Mouse (Mus musculus) kidney, postnatal 0 days (tissue): ENCODE data around the gene Tmem181a. TPM values are rescaled to one million over a fixed set of nuclear protein-coding genes. Genes with fewer than 3 reads are reported as not detected.
"Not testable (repeated sequence)": the region's sequence is repeated elsewhere in the genome, so short reads cannot be mapped to it uniquely, and the experiment has no call there.

Experiments
- ATAC-seq: fragments of 200-750 bp; cut with Nextera tagmentation; replicated peaks from 2 replicates; pipeline ENCODE4 v1.8.0; 2017; ENCODE audit warnings: low read depth, moderate number of reproducible peaks, moderate TSS enrichment, moderate library complexity; ENCODE audit not compliant: low FRiP score
- DNase-seq: peaks from one replicate; pipeline ENCODE4 v3.0.0-alpha.2; 2016; ENCODE audit warnings: low spot score
- H3K27ac ChIP-seq: fragments of 300-500 bp; sonication (generic); 2 replicates; pipeline ENCODE4 v1.5.1; 2014; ENCODE audit warnings: mild to moderate bottlenecking
- H3K27me3 ChIP-seq: fragments of 300-500 bp; sonication (generic); 2 replicates; pipeline ENCODE4 v1.6.1; 2014; ENCODE audit warnings: low read length, mixed read lengths; ENCODE audit not compliant: insufficient read depth
- H3K36me3 ChIP-seq: fragments of 300-500 bp; sonication (generic); 2 replicates; pipeline ENCODE4 v1.6.1; 2014; ENCODE audit warnings: low read length, mixed read lengths; ENCODE audit not compliant: insufficient read depth
- H3K4me1 ChIP-seq: fragments of 300-500 bp; sonication (generic); replicated peaks from 2 replicates; pipeline ENCODE4 v1.6.1; 2014; ENCODE audit warnings: antibody characterized with exemption, low read length, mixed read lengths; ENCODE audit not compliant: insufficient read depth
- H3K4me2 ChIP-seq: fragments of 300-500 bp; sonication (generic); 2 replicates; pipeline ENCODE4 v1.6.1; 2014; ENCODE audit warnings: mild to moderate bottlenecking, low read length, moderate library complexity, mixed read lengths
- H3K4me3 ChIP-seq: fragments of 300-500 bp; sonication (generic); replicated peaks from 2 replicates; pipeline ENCODE4 v1.5.1; 2014; ENCODE audit warnings: low read depth, low read length
- H3K9ac ChIP-seq: fragments of 300-500 bp; sonication (generic); 2 replicates; pipeline ENCODE4 v1.6.1; 2014; ENCODE audit warnings: low read depth, low read length
- H3K9me3 ChIP-seq: fragments of 300-500 bp; sonication (generic); replicated peaks from 2 replicates; pipeline ENCODE4 v1.6.1; 2016; ENCODE audit warnings: low read length, inconsistent platforms, mixed read lengths
- CTCF ChIP-seq: IDR thresholded peaks from 2 replicates; pipeline ENCODE4 v1.5.1; 2016; ENCODE audit warnings: antibody characterized with exemption, low read depth, mild to moderate bottlenecking, moderate library complexity
- WGBS: fragments of 180-500 bp; shearing (Covaris S2); extraction: QIAGEN DNeasy Blood & Tissue Kit; methylation state at CpG from one replicate; pipeline ENCODE4 v1.1.7; 2014; 5-methylcytosine and 5-hydroxymethylcytosine counted together
- polyA plus RNA-seq: library from polyadenylated mRNA; unstranded; fragments of >200 nt; fragmentation: Nextera tagmentation; extraction: Ambion mirVana; gene quantifications from 2 replicates; pipeline ENCODE4 v1.2.1, GENCODE M21; 2015

Gene Tmem181a
- 10.0 and 10.5 TPM in 2 replicates for polyA plus RNA-seq

DNA sequence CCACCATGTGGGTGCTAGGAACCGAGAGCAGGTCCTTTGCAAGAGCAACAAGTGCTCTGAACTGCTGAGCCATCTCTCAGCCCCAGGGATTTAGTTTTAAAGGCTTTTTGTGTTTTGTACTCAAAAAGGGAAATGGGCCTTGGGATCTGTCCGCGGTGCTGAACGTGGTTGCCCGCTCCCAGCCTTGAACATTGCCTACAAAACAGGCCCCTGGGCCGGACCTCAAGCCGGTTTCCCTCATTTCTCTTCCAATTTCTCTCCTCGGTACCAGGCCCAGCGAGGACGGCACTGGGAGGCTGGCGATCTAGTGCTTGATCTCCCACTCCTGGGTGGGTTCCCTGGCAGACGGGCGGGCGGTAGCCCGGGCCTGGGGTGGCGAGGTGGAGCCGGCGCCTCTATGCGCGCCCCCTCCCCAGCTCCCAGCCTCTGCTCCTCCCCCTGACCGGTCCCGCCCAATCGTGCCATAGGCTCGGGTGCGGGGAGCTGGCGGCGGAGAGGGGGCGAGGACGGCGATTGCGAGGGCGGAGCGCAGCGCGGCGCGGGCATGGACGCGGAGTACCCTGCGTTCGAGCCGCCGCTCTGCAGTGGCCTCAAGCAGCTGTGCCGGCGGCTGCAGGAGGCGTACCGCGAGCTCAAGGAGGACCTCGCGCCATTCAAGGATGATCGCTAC, at the start of gene Tmem181a:
Gene Tmem181a, plus strand, starts transcription at position 461 of the 670 bp plus-strand sequence.
- ATAC-seq, result peak; percentile 40; the same call in 1 of the 2 replicates
- H3K4me2 ChIP-seq, result peak within 1 kb of the TSS; percentile 35; the same call in 1 of the 2 replicates
- WGBS, result 2% methylated on average over 8 of the region's 51 CpGs
- not testable (repeated sequence) for H3K36me3 ChIP-seq, H3K9me3 ChIP-seq, H3K27me3 ChIP-seq, H3K9ac ChIP-seq, H3K4me3 ChIP-seq, H3K4me1 ChIP-seq, DNase-seq, H3K27ac ChIP-seq

DNA sequence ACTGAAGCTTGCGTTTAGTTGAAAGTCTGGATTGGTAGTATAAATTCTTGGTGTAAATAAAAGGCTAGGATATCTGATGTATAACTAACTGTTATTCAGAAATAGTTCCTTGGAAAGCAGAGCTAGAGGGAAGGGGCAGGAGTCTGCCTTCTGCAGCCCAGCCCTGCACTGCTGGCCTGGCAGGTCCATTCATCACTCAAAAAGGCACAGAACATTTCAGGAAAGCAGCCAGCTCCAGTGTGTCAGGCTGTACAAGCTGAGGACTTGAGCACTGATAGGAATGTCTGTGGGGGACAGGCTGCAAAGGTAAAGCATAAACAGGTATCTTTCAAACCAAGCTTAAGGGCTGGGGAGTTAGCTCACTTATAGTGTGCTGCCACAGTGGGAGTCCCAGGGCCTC, 44.9 kb upstream of the Tmem181a start:
- no peaks in the 10 kb centered on the region for H3K9me3 ChIP-seq
- H3K4me2 ChIP-seq, result no peak overlapping the region
- no peaks in the 10 kb centered on the region for H3K27me3 ChIP-seq
- no peak overlapping the region for H3K4me3 ChIP-seq
- no peak overlapping the region for H3K9ac ChIP-seq
- H3K27ac ChIP-seq, result no peak overlapping the region
- no peak for DNase-seq
- no peaks in the 10 kb centered on the region for H3K4me1 ChIP-seq
- WGBS, result 89% methylated on average over 1 of the region's 1 CpGs
- no peak for TF ChIP-seq CTCF
- peaks cover 26% of the 10 kb centered on the region for H3K36me3 ChIP-seq
- no peak for ATAC-seq

DNA sequence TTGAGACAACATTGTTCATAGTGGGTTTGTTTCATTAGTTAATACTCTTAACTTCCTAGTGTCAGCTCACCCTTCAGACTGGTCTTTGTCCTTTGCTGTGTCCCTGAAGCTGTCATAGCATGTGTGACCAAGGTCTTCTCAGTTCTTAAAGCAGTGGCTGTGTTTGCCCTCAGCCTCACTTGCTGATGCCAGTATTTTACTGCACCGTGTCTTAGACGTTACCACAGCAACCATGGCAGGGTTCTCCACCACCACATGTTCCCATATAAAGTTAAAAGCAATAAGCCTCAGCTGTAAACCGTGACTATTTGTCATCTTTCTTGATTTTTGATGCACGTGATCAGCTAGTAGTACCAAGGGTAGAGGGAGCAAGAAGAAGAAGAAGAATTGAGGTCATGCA, 41.0 kb upstream of the Tmem181a start:
- Histone ChIP-seq H3K4me2 (no peak overlapping the region), H3K27ac (no peak overlapping the region), H3K9ac (no peak overlapping the region), H3K4me3 (no peak overlapping the region), H3K36me3 (peaks cover 20% of the 10 kb centered on the region; the same call in 1 of the 2 replicates), H3K4me1 (no peaks in the 10 kb centered on the region), H3K9me3 (no peaks in the 10 kb centered on the region), H3K27me3 (no peaks in the 10 kb centered on the region)
- 86% methylated on average over 4 of the region's 4 CpGs for WGBS
- TF ChIP-seq CTCF, result no peak
- DNase-seq (no peak), ATAC-seq (no peak)

DNA sequence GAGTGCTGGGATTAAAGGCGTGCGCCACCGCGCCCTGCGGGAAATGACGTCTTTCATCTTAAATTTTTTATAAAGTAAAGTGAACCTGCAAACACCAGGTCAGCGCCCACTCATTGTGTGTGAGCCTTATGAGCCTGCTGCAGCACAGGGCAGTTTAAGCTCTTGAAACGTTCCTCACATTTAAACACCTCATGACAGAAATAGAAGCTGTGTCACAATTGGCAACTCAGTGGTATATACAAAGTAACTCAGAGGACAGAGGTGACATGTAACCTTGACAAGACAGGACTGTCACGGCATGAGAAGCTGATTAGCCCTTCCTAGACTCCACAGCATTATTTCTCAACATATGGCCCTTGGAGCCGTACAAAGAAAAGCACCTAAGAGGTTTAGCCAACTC, 40.1 kb upstream of the Tmem181a start:
- 90% methylated on average over 10 of the region's 10 CpGs for WGBS
- Histone ChIP-seq H3K4me1 (no peaks in the 10 kb centered on the region), H3K9me3 (no peaks in the 10 kb centered on the region), H3K27ac (no peak overlapping the region), H3K4me3 (no peak overlapping the region), H3K36me3 (peaks cover 20% of the 10 kb centered on the region; the same call in 1 of the 2 replicates), H3K27me3 (no peaks in the 10 kb centered on the region), H3K9ac (no peak overlapping the region), H3K4me2 (no peak overlapping the region)
- DNase-seq (no peak), ATAC-seq (no peak)
- TF ChIP-seq CTCF, result no peak

DNA sequence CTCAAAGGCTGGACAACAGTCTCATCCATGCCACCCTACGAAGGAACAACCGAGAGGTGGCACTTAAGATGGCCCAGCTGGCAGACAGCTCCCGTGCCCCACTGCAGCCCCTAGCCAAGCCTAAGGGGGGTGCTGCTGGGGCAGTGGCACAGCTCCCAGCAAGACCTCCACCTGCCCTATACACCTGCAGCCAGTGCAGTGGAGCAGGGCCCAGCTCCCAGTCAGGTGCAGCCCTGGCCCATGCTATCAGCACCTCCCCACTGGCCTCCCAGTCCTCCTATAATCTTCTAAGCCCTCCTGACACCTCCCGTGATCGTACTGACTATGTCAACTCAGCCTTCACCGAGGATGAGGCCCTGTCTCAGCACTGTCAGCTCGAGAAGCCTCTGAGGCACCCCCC, 24.0 kb upstream of the Tmem181a start:
- not testable (repeated sequence) for DNase-seq, H3K27me3 ChIP-seq, H3K27ac ChIP-seq, H3K4me2 ChIP-seq, H3K36me3 ChIP-seq, H3K4me1 ChIP-seq, H3K9ac ChIP-seq, H3K9me3 ChIP-seq, H3K4me3 ChIP-seq, ATAC-seq
- no CpG with 5 or more reads among the region's 7 CpGs for WGBS

DNA sequence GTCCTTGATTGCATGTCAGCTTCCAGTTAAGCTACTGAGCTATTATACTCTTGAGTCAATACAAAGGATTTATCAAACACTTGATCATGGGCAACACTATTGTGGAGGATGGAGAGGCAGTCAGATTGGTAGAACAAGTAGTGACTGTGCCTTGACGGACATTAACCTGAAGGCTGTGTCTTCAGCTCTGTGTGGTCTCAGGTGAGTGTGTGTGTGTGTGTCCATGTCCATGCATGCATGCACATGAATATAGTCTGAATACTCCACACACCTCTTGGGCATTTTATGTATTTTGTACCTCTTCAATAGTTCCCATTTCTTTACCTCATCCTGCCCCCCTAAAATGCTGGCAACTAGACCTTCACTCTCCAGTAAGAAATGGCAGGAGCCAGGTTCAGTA, 5.4 kb upstream of the Tmem181a start:
- H3K27me3 ChIP-seq, DNase-seq, ATAC-seq, H3K4me3 ChIP-seq, H3K36me3 ChIP-seq, H3K9me3 ChIP-seq, H3K4me2 ChIP-seq, H3K4me1 ChIP-seq, H3K27ac ChIP-seq, H3K9ac ChIP-seq: not testable (repeated sequence)
- 94% methylated on average over 1 of the region's 1 CpGs for WGBS

DNA sequence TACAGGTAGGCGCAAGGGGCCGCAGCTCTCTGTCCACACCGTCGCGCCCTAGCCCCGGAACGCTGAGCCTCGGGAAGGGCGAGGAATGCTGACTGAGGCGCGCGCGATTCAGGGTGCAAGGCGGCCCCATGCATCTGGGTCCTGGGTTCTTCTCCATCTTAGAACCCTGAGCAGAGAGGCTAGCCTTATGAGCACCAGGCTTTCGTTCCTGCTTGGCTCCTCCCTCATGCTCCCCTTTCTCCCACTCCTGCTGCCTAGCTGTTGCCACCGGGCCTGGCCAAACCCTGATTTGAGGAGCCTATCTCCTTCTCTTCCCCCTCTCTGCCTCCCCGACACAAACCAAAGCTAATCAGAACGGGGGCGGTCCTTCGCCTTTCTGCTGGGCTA, 403 bp downstream of the Tmem181a start:
- DNase-seq, result not testable (repeated sequence)
- 4% methylated on average over 4 of the region's 20 CpGs for WGBS

DNA sequence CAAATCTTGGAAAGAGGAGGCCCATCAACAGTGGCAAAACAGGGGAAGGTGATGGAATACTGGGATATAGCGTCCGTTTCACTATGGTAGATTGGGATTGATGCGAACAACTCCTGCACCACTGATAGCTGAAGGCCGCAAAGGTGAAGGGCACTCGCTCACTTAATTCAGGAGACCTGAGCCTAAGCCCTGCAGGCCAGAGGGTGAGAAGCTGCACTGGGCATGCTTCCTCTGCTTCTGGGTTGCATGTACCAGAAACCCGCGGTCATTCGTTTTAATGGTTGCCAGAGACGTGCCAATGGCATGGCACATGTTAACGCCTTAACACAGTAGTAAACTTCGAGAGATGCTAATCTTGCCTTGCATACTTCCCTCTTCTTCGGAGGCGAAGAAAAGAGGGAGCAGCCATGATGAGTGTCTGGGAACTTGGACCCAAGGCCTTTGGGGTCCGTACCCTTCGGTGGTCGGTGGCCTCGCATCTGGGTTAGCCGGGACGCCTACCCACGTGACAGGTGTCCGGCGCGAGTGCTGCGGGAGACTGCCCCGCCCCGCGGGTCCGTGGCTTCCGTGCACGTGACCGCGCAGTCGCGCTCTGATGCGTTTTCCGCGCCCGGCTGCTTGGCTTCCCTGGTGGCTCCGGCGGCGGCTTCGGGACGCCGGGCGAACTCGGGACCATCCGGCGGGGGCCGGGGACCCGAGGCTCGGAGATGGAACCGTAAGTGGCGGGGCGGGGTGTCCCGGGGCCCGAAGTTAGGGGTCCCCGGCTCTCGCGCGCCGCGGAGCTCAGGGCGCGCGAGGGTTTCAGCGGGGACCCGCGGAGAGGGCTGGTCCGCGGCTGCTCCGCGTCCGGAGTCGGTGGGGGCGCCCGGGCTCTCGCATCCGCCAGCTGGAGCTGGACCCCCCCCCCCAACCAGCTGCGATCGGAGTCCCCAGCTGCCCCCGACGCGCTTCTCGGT, 13.5 kb downstream of the Tmem181a start:
- not testable (repeated sequence) for H3K4me1 ChIP-seq, H3K36me3 ChIP-seq, H3K27ac ChIP-seq, H3K27me3 ChIP-seq, H3K9me3 ChIP-seq
- H3K4me3 ChIP-seq, result peak overlapping the region; percentile 47
- ATAC-seq (peak; percentile 82), DNase-seq (peak; percentile 2)
- under 1% methylated on average over 37 of the region's 84 CpGs for WGBS
- H3K4me2 ChIP-seq, result peak overlapping the region; percentile 60
- peak overlapping the region; percentile 60 for H3K9ac ChIP-seq

More for the DNA sequence above, 403 bp downstream of the Tmem181a start:
- H3K4me2 ChIP-seq, H3K4me3 ChIP-seq, H3K9ac ChIP-seq, H3K4me1 ChIP-seq, H3K27ac ChIP-seq, H3K36me3 ChIP-seq, H3K9me3 ChIP-seq, H3K27me3 ChIP-seq, ATAC-seq: not testable (repeated sequence)

DNA sequence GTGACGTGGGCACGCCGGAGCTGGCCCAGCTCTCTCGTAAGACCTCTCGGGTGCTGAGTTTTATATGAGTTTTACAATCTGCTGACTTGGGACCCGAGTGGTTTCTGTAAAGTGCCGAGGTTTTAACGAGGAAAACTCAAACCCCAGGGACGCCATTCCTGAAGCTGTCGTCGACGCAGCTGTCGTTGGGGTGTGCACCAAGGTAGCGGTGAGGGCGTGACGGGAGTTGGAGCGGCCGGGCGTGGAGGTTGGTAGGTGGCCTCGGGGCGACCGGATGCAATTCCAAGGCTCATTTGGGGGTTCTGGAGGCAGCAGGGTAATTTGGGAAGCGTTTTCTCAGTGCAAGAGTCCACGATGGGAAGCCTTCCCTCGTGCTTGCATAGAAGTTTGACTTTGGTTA, 14.2 kb downstream of the Tmem181a start:
- not testable (repeated sequence) for H3K27me3 ChIP-seq, H3K4me1 ChIP-seq, H3K9me3 ChIP-seq, H3K27ac ChIP-seq, H3K36me3 ChIP-seq
- DNase-seq (peak; percentile 3), ATAC-seq (0 out of 2 replicates have a peak, but pooled peaks have one; percentile 15)
- peak overlapping the region; percentile 60 for H3K9ac ChIP-seq
- H3K4me3 ChIP-seq, result peak overlapping the region; percentile 47
- under 1% methylated on average over 25 of the region's 25 CpGs for WGBS
- peak overlapping the region; percentile 60 for H3K4me2 ChIP-seq
